Mouse (Mus musculus): ENCODE measurements around the gene Topaz1. TPM values are rescaled to one million over a fixed set of nuclear protein-coding genes. Genes with fewer than 3 reads are reported as not detected.

Gene Topaz1
- total and polyA plus RNA-seq, 3 experiments, result not detected

GRCm38 (mm10) chr9:122829826-122830380 is 82.8 kb downstream of the Topaz1 start:
- dilution Hi-C loops (cut with MboI; ENCODE audit: extremely low pct_ligation_motif_present, extremely low pct_unique_long_range_greater_than_20kb, low sequenced_read_pairs), result no loop called here
- no peak overlapping the region for H3K9ac ChIP-seq (ENCODE audit: insufficient read depth, low read depth)
- H3K79me2 ChIP-seq (replicated peaks; ENCODE audit: control insufficient read depth, extremely low read depth, insufficient read depth, poor library complexity, severe bottlenecking), result no peaks in the 10 kb centered on the region
- no peaks in the 10 kb centered on the region for H3K4me1 ChIP-seq (ENCODE audit: control insufficient read depth in 1 of 2, insufficient read depth in 2 of 2)
- no peak for DNase-seq (ENCODE audit: extremely low read depth)
- H3K36me3 ChIP-seq (replicated peaks in 1 of 2; ENCODE audit: control insufficient read depth in 1 of 2, insufficient read depth in 1 of 2, low read length in 1 of 2), result peaks cover 31 to 61% of the 10 kb centered on the region in 2 experiments
- no peak overlapping the region for H3K4me3 ChIP-seq (replicated peaks in 1 of 3; ENCODE audit: low read depth in 2 of 3, low read length in 2 of 3, poor library complexity in 1 of 3)
- no peaks in the 10 kb centered on the region for H3K9me3 ChIP-seq (replicated peaks; ENCODE audit: low read length)
- no peak for TF ChIP-seq POLR2AphosphoS2 (IDR thresholded peaks at IDR 0.05; ENCODE audit: low read depth, low read length)
- no peak for TF ChIP-seq KAT2A (IDR thresholded peaks at IDR 0.05; ENCODE audit: insufficient replicate concordance, low read length)
- TF ChIP-seq TBP (conservative IDR thresholded peaks at IDR 0.05; ENCODE audit: low read depth, low read length), result no peak
- in situ Hi-C loops (cut with MboI; ENCODE audit: low pct_ligation_motif_present, low pct_unique_long_range_greater_than_20kb, low sequenced_read_pairs), result no loop called here
- H3K27me3 ChIP-seq (replicated peaks), result no peaks in the 10 kb centered on the region
- no peak overlapping the region for H3K4me2 ChIP-seq (ENCODE audit: insufficient read depth, low read depth, poor library complexity, severe bottlenecking)
- no peak overlapping the region for H3K27ac ChIP-seq (ENCODE audit: insufficient read depth, low read depth)

DNA sequence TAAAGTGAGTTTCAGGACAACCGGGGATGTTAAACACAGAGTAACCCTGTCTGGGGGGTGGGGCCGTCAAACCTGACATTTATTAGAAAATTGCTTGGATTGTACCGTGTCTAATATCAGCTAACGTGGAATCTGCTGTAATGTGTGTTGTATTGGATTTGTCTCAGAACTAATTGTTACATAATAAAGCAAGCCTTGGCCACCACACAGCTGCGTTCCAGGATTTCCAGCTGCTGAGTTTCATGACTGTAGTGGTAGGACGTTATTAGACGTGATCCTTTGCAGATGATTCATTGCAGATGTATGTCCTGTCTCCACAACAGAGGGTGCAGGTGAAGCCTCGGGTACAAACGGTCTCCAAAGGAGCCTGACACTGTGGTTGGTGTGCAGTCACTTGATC is 89.0 kb downstream of the Topaz1 start:
- dilution Hi-C loops (cut with MboI; ENCODE audit: extremely low pct_ligation_motif_present, extremely low pct_unique_long_range_greater_than_20kb, low sequenced_read_pairs) (no loop called here), in situ Hi-C loops (cut with MboI; ENCODE audit: low pct_ligation_motif_present, low pct_unique_long_range_greater_than_20kb, low sequenced_read_pairs) (no loop called here)
- no peak overlapping the region for H3K4me3 ChIP-seq (replicated peaks in 1 of 3; ENCODE audit: low read depth in 2 of 3, low read length in 2 of 3, poor library complexity in 1 of 3)
- H3K9ac ChIP-seq (ENCODE audit: insufficient read depth, low read depth), result no peak overlapping the region
- no peak overlapping the region for H3K4me2 ChIP-seq (ENCODE audit: insufficient read depth, low read depth, poor library complexity, severe bottlenecking)
- H3K4me1 ChIP-seq (ENCODE audit: control insufficient read depth in 1 of 2, insufficient read depth in 2 of 2), result no peaks in the 10 kb centered on the region
- no peak for DNase-seq (ENCODE audit: extremely low read depth)
- TF ChIP-seq ELF1 (IDR thresholded peaks at IDR 0.05; ENCODE audit: low read depth, low read length), result no peak
- no peak for TF ChIP-seq USF2 (conservative IDR thresholded peaks at IDR 0.05; ENCODE audit: low read depth, low read length)
- no peak for TF ChIP-seq RCOR1 (conservative IDR thresholded peaks at IDR 0.05; ENCODE audit: low read depth, low read length)
- TF ChIP-seq UBTF (IDR thresholded peaks at IDR 0.05; ENCODE audit: low read depth, low read length), result no peak
- no peak for TF ChIP-seq POLR2AphosphoS2 (IDR thresholded peaks at IDR 0.05; ENCODE audit: low read depth, low read length)
- no peak for TF ChIP-seq MAZ (IDR thresholded peaks at IDR 0.05; ENCODE audit: low read depth, low read length)
- TF ChIP-seq PAX5 (IDR thresholded peaks at IDR 0.05; ENCODE audit: low read length), result no peak
- TF ChIP-seq CTCF (conservative IDR thresholded peaks at IDR 0.05 in 1 of 2, IDR thresholded peaks at IDR 0.05 in 1 of 2; ENCODE audit: low read depth in 2 of 2, low read length in 2 of 2), result no peak
- H3K9me3 ChIP-seq (replicated peaks; ENCODE audit: low read length), result no peaks in the 10 kb centered on the region
- no peak overlapping the region for H3K27ac ChIP-seq (ENCODE audit: insufficient read depth, low read depth)
- H3K79me2 ChIP-seq (replicated peaks; ENCODE audit: control insufficient read depth, extremely low read depth, insufficient read depth, poor library complexity, severe bottlenecking), result no peaks in the 10 kb centered on the region
- peaks cover 11 to 45% of the 10 kb centered on the region in 2 experiments for H3K36me3 ChIP-seq (replicated peaks in 1 of 2; ENCODE audit: control insufficient read depth in 1 of 2, insufficient read depth in 1 of 2, low read length in 1 of 2)
- H3K27me3 ChIP-seq (replicated peaks), result no peaks in the 10 kb centered on the region

GRCm38 (mm10) chr9:122836790-122837189 is 89.6 kb downstream of the Topaz1 start:
- TF ChIP-seq KAT2A (IDR thresholded peaks at IDR 0.05; ENCODE audit: insufficient replicate concordance, low read length) (no peak), GABPA (IDR thresholded peaks at IDR 0.05; ENCODE audit: insufficient replicate concordance, low read depth, low read length) (no peak)
- Histone ChIP-seq H3K27me3 (replicated peaks) (no peaks in the 10 kb centered on the region), H3K4me3 (replicated peaks in 1 of 3; ENCODE audit: low read depth in 2 of 3, low read length in 2 of 3, poor library complexity in 1 of 3) (no peak overlapping the region), H3K9ac (ENCODE audit: insufficient read depth, low read depth) (no peak overlapping the region), H3K4me2 (ENCODE audit: insufficient read depth, low read depth, poor library complexity, severe bottlenecking) (no peak overlapping the region), H3K4me1 (ENCODE audit: control insufficient read depth in 1 of 2, insufficient read depth in 2 of 2) (no peaks in the 10 kb centered on the region), H3K79me2 (replicated peaks; ENCODE audit: control insufficient read depth, extremely low read depth, insufficient read depth, poor library complexity, severe bottlenecking) (no peaks in the 10 kb centered on the region), H3K27ac (ENCODE audit: insufficient read depth, low read depth) (no peak overlapping the region), H3K9me3 (replicated peaks; ENCODE audit: low read length) (no peaks in the 10 kb centered on the region), H3K36me3 (replicated peaks in 1 of 2; ENCODE audit: control insufficient read depth in 1 of 2, insufficient read depth in 1 of 2, low read length in 1 of 2) (peaks cover 11 to 43% of the 10 kb centered on the region in 2 experiments)
- DNase-seq (ENCODE audit: extremely low read depth), result no peak
- in situ Hi-C loops (cut with MboI; ENCODE audit: low pct_ligation_motif_present, low pct_unique_long_range_greater_than_20kb, low sequenced_read_pairs) (no loop called here), dilution Hi-C loops (cut with MboI; ENCODE audit: extremely low pct_ligation_motif_present, extremely low pct_unique_long_range_greater_than_20kb, low sequenced_read_pairs) (no loop called here)

Data from CH12.LX (cell line).